Mouse (Mus musculus): ENCODE data around the gene Nfs1.
"Not testable (repeated sequence)": the region's sequence is repeated elsewhere in the genome, so short reads cannot be mapped to it uniquely, and the experiment has no call there.

Nfs1 gene

GRCm38 (mm10) chr2:156143367-156143766, 619 bp downstream of the Nfs1 start:
- peak; percentile 37 for DNase-seq (ENCODE audit: low spot score)

- DNase-seq (ENCODE audit: low spot score): peak; percentile 25
Measured at GRCm38 (mm10) chr2:156142820-156143219, 1.2 kb downstream of the Nfs1 start.

- no peak for DNase-seq (ENCODE audit: low spot score)
Measured at GRCm38 (mm10) chr2:156135695-156136094, 8.3 kb downstream of the Nfs1 start.

DNA sequence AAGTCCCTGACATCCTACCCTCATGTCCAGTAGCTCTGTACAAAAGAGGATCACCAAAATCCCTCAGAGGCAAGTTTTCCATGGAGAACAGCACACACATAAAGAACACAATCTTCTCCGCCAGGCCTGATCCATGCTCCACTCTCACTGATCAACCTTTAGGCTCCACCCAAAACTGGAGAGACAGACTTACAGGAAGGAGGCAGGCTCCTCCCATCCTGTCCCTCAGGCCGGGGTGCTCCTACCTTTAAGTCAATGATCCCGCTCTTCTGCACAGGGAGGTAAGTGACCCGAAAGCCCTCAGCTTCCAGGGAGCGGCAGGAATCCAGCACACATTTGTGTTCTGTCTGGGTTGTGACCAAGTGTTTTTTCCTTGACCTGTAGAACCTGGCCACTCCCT, 9.8 kb downstream of the Nfs1 start:
- no peak for DNase-seq (ENCODE audit: low spot score)

DNA sequence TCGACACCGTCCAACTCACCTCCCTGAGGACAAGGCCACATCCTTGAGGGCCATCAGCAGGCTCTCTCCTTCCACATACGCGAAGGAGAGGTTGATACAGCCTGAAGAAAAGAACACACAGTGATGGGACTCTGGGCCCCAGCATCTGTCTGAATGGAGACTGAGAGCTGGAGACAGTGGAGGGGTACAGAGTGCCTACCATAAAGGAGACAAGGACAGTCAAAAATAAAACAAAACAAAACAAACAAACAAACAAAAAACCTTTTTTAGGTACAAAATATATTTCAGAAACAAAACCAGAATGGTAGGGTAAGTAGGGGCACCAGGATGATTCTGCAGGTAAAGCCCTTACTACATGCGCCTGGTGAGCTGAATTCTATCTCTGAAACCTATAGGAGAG, 17.0 kb downstream of the Nfs1 start, which contains the start of gene Gm28036:
Gene Gm28036 (minus strand): TSS at position 101 of the 400 bp plus-strand sequence.
- DNase-seq (ENCODE audit: low spot score): no peak

- DNase-seq (ENCODE audit: low spot score): no peak
Measured at GRCm38 (mm10) chr2:156123731-156124130, 20.3 kb downstream of the Nfs1 start.

DNA sequence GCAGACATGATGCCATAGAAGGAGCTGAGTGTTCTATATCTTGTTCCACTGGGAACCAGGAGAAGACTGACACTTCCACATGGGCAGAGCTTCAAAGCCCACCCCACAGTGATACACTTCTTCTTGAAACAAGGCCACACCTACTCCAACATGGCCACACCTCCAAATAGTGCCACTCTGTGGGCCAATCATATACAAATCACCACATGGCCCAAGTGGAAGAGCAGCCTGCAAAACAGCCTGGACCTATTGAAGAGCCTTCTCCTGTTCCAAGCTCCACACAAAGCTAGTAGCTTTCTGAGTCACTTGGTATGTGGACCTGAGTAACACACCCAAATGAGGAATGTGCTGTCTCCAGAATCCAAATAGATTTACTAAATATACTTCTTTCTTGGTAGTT, 24.4 kb downstream of the Nfs1 start:
- DNase-seq (ENCODE audit: low spot score): no peak

DNA sequence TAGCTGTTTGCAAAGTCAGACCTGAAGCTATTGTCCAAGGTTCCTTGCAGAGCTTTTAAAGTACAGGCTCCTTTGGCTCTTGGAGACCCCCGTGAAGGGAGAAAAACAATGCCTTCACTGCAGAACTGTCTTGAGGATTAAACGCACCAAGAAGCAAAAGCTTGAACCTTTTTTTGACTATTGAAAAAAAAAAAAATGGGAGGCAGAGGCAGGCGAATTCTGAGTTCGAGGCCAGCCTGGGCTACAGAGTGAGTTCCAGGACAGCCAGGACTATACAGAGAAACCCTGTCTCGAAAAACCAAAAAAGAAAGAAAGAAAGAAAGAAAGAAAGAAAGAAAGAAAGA, 31.9 kb downstream of the Nfs1 start:
- not testable (repeated sequence) for DNase-seq (ENCODE audit: low spot score)

- peak; percentile 92 for DNase-seq (ENCODE audit: low spot score)
Measured at GRCm38 (mm10) chr2:156111358-156112079, 32.5 kb downstream of the Nfs1 start, which contains the start of the genes Cpne1 and Rbm12. Gene Cpne1 (minus strand): TSS chr2:156111965. Gene Rbm12 (minus strand): TSS chr2:156111978.

- DNase-seq (ENCODE audit: low spot score): peak; percentile 37
Measured at GRCm38 (mm10) chr2:156110627-156111357, 33.2 kb downstream of the Nfs1 start.

GRCm38 (mm10) chr2:156091926-156092325, 52.1 kb downstream of the Nfs1 start:
- no peak for DNase-seq (ENCODE audit: low spot score)

DNA sequence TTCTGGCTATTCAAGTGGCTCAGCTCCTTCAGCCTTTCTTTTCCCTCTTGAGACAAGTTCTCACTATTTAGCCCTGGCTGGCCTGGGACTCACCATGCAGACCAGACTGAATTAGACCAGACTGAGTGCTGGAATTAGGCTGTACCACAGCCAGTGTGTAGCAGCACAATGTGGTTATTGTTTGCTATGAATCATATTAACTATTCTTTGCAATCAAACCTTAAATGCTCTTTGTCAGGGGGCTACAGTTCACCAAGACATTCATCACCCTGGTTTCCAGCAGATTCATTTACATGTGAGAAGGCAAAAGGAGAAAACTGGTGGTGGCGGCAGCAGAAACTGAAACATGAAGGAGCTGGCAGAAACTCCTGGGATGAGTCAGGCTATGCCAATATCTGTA, 54.2 kb downstream of the Nfs1 start:
- no peak for DNase-seq (ENCODE audit: low spot score)

- no peak for DNase-seq (ENCODE audit: low spot score)
Measured at GRCm38 (mm10) chr2:156087391-156088110, 56.4 kb downstream of the Nfs1 start.

- DNase-seq (ENCODE audit: low spot score): no peak
Measured at GRCm38 (mm10) chr2:156084541-156084940, 59.4 kb downstream of the Nfs1 start.

DNA sequence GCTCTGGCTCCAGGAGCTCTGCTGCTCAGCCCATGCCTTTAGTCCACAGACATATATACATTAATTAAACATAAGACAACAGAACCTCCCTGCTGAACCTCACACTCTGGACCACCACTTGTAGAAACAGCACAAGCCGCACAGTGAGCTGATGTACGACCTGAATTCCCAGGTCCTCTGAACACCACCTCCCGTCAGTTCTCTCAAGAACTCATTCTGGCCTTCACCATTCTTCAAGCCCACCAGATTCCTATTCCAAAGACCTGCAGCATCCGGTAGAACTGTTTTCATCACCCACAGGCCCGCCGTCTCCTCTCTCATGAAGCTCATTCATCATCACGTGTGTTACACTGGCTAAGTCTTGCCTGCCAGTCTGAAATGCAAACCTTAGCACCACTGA, 63.6 kb downstream of the Nfs1 start:
- no peak for DNase-seq (ENCODE audit: low spot score)

GRCm38 (mm10) chr2:156079674-156080073, 64.3 kb downstream of the Nfs1 start:
- no peak for DNase-seq (ENCODE audit: low spot score)

DNA sequence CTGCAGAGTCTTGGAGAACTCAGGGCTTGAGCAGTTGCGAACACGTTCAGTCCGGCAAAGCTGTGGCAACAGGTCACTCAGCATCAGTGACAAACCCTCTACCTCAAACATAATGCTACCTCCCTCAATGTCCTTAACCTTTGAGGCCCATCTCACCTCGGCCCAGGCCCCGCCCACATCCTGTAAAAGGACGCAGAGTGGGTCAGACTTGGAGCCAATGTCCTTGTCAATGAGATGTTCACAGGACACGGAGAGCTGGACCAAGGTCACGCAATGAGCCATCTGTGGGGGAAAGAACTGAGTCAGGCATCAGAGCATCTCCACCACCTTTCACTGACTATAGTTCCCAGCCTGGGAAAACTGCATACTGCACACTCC, 64.8 kb downstream of the Nfs1 start:
- DNase-seq (ENCODE audit: low spot score): no peak

DNA sequence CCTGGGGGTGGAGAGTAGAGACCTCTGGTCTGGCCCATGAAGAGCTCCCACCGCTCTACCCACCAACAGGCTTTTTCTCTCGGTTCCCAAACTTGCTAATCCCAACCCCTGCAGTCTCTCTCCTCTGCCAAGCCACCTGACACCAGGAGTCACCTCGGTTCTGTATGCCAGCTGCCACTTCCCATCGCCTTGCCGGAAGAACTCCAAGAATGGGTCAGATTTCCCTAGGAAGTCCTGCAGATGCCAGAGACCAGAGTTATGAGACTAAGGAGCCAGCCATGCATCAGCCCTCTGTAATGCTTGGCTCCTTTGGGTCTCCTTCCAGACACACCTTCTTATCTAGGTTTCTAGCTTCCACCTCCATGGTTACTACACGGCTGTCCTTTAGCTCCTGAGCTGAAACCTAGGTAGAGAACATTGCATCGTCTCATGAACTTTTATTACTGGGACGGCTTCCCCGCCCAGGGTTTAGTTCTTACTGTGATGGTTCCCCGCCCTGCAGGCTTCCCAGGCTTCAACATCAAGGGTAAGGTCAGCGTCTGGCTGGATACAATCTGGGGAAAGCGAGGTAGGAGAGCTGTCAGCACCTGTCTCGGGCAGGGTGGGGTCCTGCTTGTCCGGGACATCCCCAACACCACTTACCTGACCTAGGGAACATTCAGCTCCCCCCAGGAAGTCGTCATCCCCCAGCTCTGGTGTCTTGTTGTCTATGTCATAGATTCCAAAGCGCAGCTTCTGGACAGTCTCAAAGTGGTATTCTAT, 65.4 kb downstream of the Nfs1 start:
- no peak for DNase-seq (ENCODE audit: low spot score)

DNA sequence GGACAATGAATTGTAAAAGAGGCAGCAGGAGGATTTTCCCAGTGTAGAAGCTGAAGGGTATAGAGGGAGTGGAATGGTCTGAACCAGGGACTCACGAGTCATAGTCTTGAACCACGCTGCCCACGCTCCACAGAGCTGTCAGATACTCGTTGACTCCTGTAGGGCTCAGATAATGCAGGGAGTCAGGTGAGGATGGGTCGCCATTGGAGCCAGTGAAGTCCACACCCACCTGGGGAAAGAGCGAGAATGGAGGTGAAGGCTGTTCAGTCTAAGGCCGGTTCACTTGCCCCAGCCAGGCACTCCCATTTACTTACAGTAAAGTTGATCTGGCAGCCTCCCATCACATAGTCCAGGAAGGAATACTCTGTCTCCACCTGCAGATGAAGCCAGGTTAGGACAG, 66.5 kb downstream of the Nfs1 start:
- DNase-seq (ENCODE audit: low spot score): no peak

DNA sequence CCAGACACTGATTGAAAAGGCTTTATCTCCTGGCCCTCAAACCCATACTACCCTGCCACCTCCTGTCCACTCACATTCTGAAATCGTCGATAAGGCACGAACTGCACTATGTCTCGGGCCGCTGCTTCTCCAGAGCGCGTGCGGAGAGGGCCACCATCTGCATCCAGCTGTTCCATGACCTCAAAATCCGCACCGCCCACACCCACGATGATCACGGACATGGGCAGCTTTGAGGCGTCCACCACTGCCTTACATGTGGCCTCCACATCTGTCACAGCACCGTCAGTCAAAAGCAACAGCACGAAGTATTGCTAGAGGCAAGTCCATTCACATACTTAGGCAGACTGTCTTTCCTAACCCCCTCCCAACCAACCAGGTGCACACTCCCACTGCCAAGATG, 70.3 kb downstream of the Nfs1 start:
- DNase-seq (ENCODE audit: low spot score): no peak
